Mouse (Mus musculus) MEL (cell line): ENCODE data around the gene Pnpla1. TPM values are rescaled to one million over a fixed set of nuclear protein-coding genes. Genes with fewer than 3 reads are reported as not detected.

Experiments
- DNase-seq: peaks from one replicate; pipeline ENCODE4 v3.0.0; 2011; ENCODE audit warnings: low read depth, low spot score
- H3K27ac ChIP-seq: 2 replicates; pipeline ENCODE4 v1.5.1; 2012; ENCODE audit warnings: low read depth, mild to moderate bottlenecking, control low read depth, low read length, moderate library complexity; ENCODE audit not compliant: control insufficient read depth
- H3K27me3 ChIP-seq, 2 experiments: fragments of 150-350 bp in 1 of 2; sonication (generic) in 1 of 2; 2 replicates each; pipeline ENCODE4 v1.6.1; 2012; ENCODE audit warnings: low read length in 2 of 2, mild to moderate bottlenecking in 2 of 2, improper control_type of control experiment in 1 of 2, moderate library complexity in 1 of 2; ENCODE audit not compliant: insufficient read depth in 2 of 2, control insufficient read depth in 1 of 2
- H3K36me3 ChIP-seq, 2 experiments: 2 replicates each; pipeline ENCODE4 v1.6.1; 2012 to 2014; ENCODE audit warnings: low read length in 2 of 2, improper control_type of control experiment in 1 of 2, inconsistent platforms in 1 of 2, mild to moderate bottlenecking in 1 of 2; ENCODE audit not compliant: insufficient read depth in 2 of 2, control insufficient read depth in 1 of 2
- H3K4me1 ChIP-seq, 2 experiments: fragments of 150-350 bp in 1 of 2; sonication (generic) in 1 of 2; 2 replicates each; pipeline ENCODE4 v1.6.1; 2012; ENCODE audit warnings: low read length in 2 of 2, improper control_type of control experiment in 1 of 2, mild to moderate bottlenecking in 1 of 2; ENCODE audit not compliant: insufficient read depth in 2 of 2, control insufficient read depth in 1 of 2
- H3K4me3 ChIP-seq, 2 experiments: fragments of 150-350 bp in 1 of 2; sonication (generic) in 1 of 2; 2 replicates each; pipeline ENCODE4 v1.5.1; 2012; ENCODE audit warnings: low read depth in 2 of 2, low read length in 2 of 2, mild to moderate bottlenecking in 2 of 2, moderate library complexity in 2 of 2, control low read depth in 1 of 2, improper control_type of control experiment in 1 of 2; ENCODE audit not compliant: control insufficient read depth in 1 of 2, insufficient read depth in 1 of 2
- H3K79me2 ChIP-seq: 2 replicates; pipeline ENCODE4 v1.6.1; 2012; ENCODE audit warnings: mild to moderate bottlenecking, low read length, moderate library complexity; ENCODE audit not compliant: control insufficient read depth, poor library complexity, insufficient read depth
- H3K9ac ChIP-seq: 2 replicates; pipeline ENCODE4 v1.6.1; 2012; ENCODE audit warnings: low read depth, mild to moderate bottlenecking, control low read depth, low read length, moderate library complexity; ENCODE audit not compliant: control insufficient read depth, poor library complexity, severe bottlenecking
- H3K9me3 ChIP-seq: fragments of 150-350 bp; sonication (generic); replicated peaks from 2 replicates; pipeline ENCODE4 v1.6.1; 2012; ENCODE audit warnings: mild to moderate bottlenecking, low read length, improper control_type of control experiment, moderate library complexity; ENCODE audit not compliant: insufficient read depth
- E2F4 ChIP-seq: IDR thresholded peaks from 2 replicates; pipeline ENCODE4 v1.6.1; 2011; ENCODE audit warnings: low read depth, low read length, improper control_type of control experiment, borderline replicate concordance
- EP300 ChIP-seq, 2 experiments: IDR thresholded peaks; 2 replicates each; pipeline ENCODE4 v1.6.1; 2011; ENCODE audit warnings: improper control_type of control experiment in 2 of 2, low read length in 2 of 2, low read depth in 1 of 2, mild to moderate bottlenecking in 1 of 2
- GABPA ChIP-seq: IDR thresholded peaks from 2 replicates; pipeline ENCODE4 v1.6.1; 2012; ENCODE audit warnings: low read depth, mild to moderate bottlenecking, inconsistent platforms, low read length, improper control_type of control experiment, moderate library complexity
- JUND ChIP-seq: IDR thresholded peaks from 2 replicates; pipeline ENCODE4 v1.6.1; 2011; ENCODE audit warnings: low read depth, mild to moderate bottlenecking, improper control_type of control experiment, low read length
- MAX ChIP-seq: IDR thresholded peaks from 2 replicates; pipeline ENCODE4 v1.6.1; 2011; ENCODE audit warnings: low read length, improper control_type of control experiment
- MXI1 ChIP-seq: IDR thresholded peaks from 2 replicates; pipeline ENCODE4 v1.6.1; 2011; ENCODE audit warnings: mild to moderate bottlenecking, low read depth, low read length, improper control_type of control experiment
- MYC ChIP-seq: IDR thresholded peaks from 2 replicates; pipeline ENCODE4 v1.6.1; 2011; ENCODE audit warnings: low read depth, mild to moderate bottlenecking, low read length, improper control_type of control experiment, moderate library complexity
- NELFE ChIP-seq: IDR thresholded peaks from 2 replicates; pipeline ENCODE4 v1.6.1; 2011; ENCODE audit warnings: low read depth, low read length, improper control_type of control experiment
- POLR2A ChIP-seq, 2 experiments: IDR thresholded peaks; 2 replicates each; pipeline ENCODE4 v1.6.1; 2011 to 2012; ENCODE audit warnings: low read length in 2 of 2, mild to moderate bottlenecking in 2 of 2, control low read depth in 1 of 2, improper control_type of control experiment in 1 of 2, low read depth in 1 of 2, moderate library complexity in 1 of 2; ENCODE audit not compliant: control insufficient read depth in 1 of 2, insufficient read depth in 1 of 2, poor library complexity in 1 of 2
- TAL1 ChIP-seq: IDR thresholded peaks from 2 replicates; pipeline ENCODE4 v1.6.1; 2012; ENCODE audit warnings: mild to moderate bottlenecking, inconsistent platforms, low read length, moderate library complexity, mixed read lengths
- TBP ChIP-seq: IDR thresholded peaks from 2 replicates; pipeline ENCODE4 v1.8.0; 2011; ENCODE audit warnings: low read depth, low read length, improper control_type of control experiment
- UBTF ChIP-seq: IDR thresholded peaks from 2 replicates; pipeline ENCODE4 v1.6.1; 2012; ENCODE audit warnings: low read depth, mild to moderate bottlenecking, inconsistent platforms, low read length, improper control_type of control experiment, moderate library complexity, borderline replicate concordance; ENCODE audit not compliant: insufficient read depth
- USF1 ChIP-seq: IDR thresholded peaks from 2 replicates; pipeline ENCODE4 v1.6.1; 2014; ENCODE audit warnings: low read depth, mild to moderate bottlenecking, inconsistent platforms, low read length, improper control_type of control experiment, moderate library complexity
- ZC3H11A ChIP-seq: IDR thresholded peaks from 2 replicates; pipeline ENCODE4 v1.6.1; 2012; ENCODE audit warnings: low read depth, mild to moderate bottlenecking, inconsistent platforms, low read length, improper control_type of control experiment
- ZMIZ1 ChIP-seq: IDR thresholded peaks from 2 replicates; pipeline ENCODE4 v1.6.1; 2012; ENCODE audit warnings: low read depth, mild to moderate bottlenecking, inconsistent platforms, low read length, improper control_type of control experiment, moderate library complexity
- ZNF384 ChIP-seq: IDR thresholded peaks from 2 replicates; pipeline ENCODE4 v1.6.1; 2012; ENCODE audit warnings: low read depth, mild to moderate bottlenecking, inconsistent platforms, low read length, improper control_type of control experiment
- polyA plus RNA-seq, 2 experiments: library from polyadenylated mRNA; stranded (reverse) in 1 of 2; unstranded in 1 of 2; fragments of >175 nt in 1 of 2; fragments of >200 nt in 1 of 2; gene quantifications; 2 replicates each; pipeline versions ENCODE4 v1.2.1 to v1.2.4; 2012; ENCODE audit warnings: low replicate concordance in 2 of 2, low read depth in 1 of 2; ENCODE audit not compliant: insufficient read length in 2 of 2, insufficient read depth in 1 of 2, missing spikeins in 1 of 2
- total RNA-seq: library from RNA; depleted of rRNA; stranded (reverse); fragments of 300-350 nt; gene quantifications from 2 replicates; pipeline ENCODE4 v1.2.3, GENCODE M21; 2012

Pnpla1 gene
- total and polyA plus RNA-seq, 3 experiments, result 0.08 to 0.38 TPM; not detected in 1

DNA sequence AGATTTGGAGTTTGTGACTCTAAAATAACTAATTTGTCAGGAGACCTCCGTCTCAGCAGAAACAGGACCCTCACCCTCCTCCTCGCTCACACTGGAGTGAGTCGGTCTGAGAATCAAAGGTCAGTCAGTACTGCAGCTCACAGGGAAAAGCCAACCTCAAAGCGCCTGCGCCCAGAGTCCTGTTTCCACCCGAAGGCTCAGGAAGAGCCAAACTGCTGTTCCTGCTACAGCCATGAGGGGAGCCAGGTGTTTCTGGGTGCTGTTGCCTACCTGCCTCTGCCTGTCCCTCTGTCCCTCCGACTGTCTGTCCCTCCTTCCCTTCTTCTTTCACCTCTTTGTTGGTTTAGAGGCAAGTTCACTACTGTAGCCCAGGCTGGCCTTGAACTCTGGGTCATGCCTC lies 51.9 kb downstream of the Pnpla1 start:
- Histone ChIP-seq H3K79me2 (no peaks in the 10 kb centered on the region), H3K9ac (no peak overlapping the region), H3K4me3 (no peak overlapping the region), H3K4me1 (no peaks in the 10 kb centered on the region), H3K27ac (no peak overlapping the region), H3K27me3 (0 out of 4 replicates have a peak, but pooled peaks cover 0 to 1% of the 10 kb centered on the region in 2 experiments), H3K9me3 (no peaks in the 10 kb centered on the region), H3K36me3 (no peaks in the 10 kb centered on the region)
- DNase-seq, result no peak
- TF ChIP-seq UBTF (no peak), TBP (no peak), MXI1 (no peak), EP300 (IDR thresholded peaks at IDR 0.05; ENCODE audit: low read depth in 1 of 2, low read length in 2 of 2) (no peak), E2F4 (no peak), TAL1 (no peak), GABPA (no peak), ZNF384 (no peak), JUND (no peak), ZC3H11A (no peak), NELFE (no peak), ZMIZ1 (no peak)

DNA sequence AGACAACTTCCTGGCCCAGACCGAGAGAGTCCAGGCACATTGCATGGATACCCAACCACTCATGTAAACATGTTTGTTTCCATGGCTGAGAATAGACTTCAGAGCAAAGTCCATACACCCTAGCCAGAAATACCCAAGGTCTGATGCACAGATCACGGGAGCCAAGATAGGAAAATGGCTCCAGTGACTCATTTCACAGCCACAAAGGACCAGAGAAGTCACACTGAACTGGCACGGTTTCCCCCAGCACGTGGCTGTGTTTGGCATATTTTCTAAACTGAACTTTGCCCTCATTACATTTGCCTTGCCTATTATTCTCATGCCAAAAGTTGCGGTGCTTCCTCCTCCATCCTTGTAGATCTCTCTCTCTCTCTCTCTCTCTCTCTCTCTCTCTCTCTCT lies 55.0 kb downstream of the Pnpla1 start:
- no peaks in the 10 kb centered on the region for H3K36me3 ChIP-seq

DNA sequence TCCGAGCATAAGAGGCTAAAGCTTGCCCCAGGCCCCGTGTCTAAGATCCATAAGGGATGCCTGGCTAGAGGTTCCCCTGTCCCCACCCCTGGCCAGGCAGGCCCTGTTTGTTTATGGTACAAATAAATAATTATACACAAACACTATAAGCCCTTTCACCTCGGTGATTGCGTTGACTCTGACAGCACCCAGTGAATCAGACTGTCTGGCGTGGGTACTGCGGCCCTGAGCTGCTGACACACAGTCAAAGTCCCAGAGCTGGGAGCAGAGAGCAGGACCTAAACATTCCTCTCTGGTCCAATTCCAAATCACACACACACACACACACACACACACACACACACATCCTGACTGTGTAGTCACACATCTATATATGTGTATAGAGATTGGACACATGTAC lies 55.7 kb downstream of the Pnpla1 start:
- H3K27me3 ChIP-seq, result 0 out of 4 replicates have a peak, but pooled peaks cover 0 to 1% of the 10 kb centered on the region in 2 experiments
- TF ChIP-seq E2F4, result no peak
- TF ChIP-seq, all 39 proteins: peak for 0
- no peak for DNase-seq
- Histone ChIP-seq H3K9ac (no peak overlapping the region), H3K4me1 (no peaks in the 10 kb centered on the region), H3K79me2 (no peaks in the 10 kb centered on the region), H3K4me3 (no peak overlapping the region), H3K9me3 (no peaks in the 10 kb centered on the region), H3K27ac (no peak overlapping the region), H3K36me3 (no peaks in the 10 kb centered on the region)

More for the DNA sequence above, 55.0 kb downstream of the Pnpla1 start:
- H3K4me3 ChIP-seq, result no peak overlapping the region
- 0 out of 4 replicates have a peak, but pooled peaks cover 0 to 1% of the 10 kb centered on the region in 2 experiments for H3K27me3 ChIP-seq
- H3K27ac ChIP-seq, result no peak overlapping the region
- TF ChIP-seq USF1 (peak; percentile 45; the same call in 1 of the 2 replicates), MXI1 (peak; percentile 54; the same call in 1 of the 2 replicates), TBP (no peak), MAX (peak; percentile 66), MYC (0 out of 2 replicates have a peak, but pooled peaks have one; percentile 20), POLR2A (IDR thresholded peaks at IDR 0.05; ENCODE audit: control insufficient read depth in 1 of 2, insufficient read depth in 1 of 2, low read depth in 1 of 2, low read length in 2 of 2, poor library complexity in 1 of 2) (no peak)
- no peak overlapping the region for H3K9ac ChIP-seq
- DNase-seq, result no peak
- H3K9me3 ChIP-seq, result no peaks in the 10 kb centered on the region
- no peaks in the 10 kb centered on the region for H3K79me2 ChIP-seq
- H3K4me1 ChIP-seq, result no peaks in the 10 kb centered on the region
